Mouse (Mus musculus) frontal cortex, postnatal 36 days (tissue): ENCODE measurements at regions not wholly inside any gene's neighbourhood (a gene's known extent, or its start where the extent isn't known, plus 50 kb on each side); places are given as distances from the start of the nearest gene placed in this dataset.
"Not testable (repeated sequence)": the region's sequence is repeated elsewhere in the genome, so short reads cannot be mapped to it uniquely, and the experiment has no call there.

ENCODE experiments used
- DNase-seq, 2 experiments: peaks; one replicate each; pipeline ENCODE4 v3.0.0; 2022; ENCODE audit warnings: low spot score in 2 of 2

- no peak for DNase-seq
Measured at GRCm38 (mm10) chr17:16926200-16926599, 137.7 kb upstream of the Zfp960 start.

DNA sequence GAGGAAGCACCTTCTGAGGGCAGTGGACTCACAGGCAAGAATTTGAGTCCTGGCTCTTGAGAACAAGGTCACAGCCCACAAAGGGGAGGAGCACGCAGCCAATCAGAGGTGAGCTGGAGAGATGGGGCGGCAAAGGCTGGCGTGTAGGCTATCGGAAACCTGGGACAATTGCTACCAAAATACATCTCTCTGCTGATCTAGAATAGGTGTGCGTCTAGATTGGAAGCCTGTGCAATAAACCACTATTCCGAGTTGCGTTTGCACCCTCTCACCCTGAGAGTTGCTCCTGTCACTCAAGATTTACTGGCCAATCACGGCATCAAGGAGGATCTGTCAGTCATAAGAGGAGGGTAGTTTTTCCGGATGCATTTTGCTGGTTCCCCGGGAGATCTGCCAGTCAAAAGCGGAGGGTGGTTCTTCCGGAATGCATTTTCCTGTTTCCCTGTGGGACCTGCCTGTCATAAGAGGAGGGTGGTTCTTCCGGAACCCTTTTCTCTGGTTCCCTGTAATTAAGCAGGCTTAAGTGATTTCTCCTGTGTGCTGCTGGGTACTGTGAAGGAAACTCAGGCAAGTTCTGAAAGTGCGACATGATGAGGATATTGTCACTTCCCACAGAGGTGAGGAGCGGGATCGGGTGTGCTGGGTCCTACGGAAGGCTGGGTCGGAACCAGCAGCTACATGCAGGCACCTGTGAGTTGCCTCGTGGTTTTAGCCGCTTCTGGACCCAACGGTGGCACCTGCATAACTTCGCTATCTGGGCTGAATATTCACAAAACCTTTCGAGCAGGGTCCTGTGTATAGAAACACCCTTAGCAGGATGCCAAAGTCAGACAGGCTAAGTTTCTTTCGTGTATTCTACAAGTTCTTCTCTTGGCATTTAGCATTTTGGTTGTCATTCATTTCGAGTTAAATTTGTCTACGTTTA is 112.6 kb upstream of the Zfp960 start:
- DNase-seq = peak; percentile 87 to 94

GRCm38 (mm10) chr17:16952146-16952545 is 111.8 kb upstream of the Zfp960 start:
- DNase-seq = not testable (repeated sequence)

DNA sequence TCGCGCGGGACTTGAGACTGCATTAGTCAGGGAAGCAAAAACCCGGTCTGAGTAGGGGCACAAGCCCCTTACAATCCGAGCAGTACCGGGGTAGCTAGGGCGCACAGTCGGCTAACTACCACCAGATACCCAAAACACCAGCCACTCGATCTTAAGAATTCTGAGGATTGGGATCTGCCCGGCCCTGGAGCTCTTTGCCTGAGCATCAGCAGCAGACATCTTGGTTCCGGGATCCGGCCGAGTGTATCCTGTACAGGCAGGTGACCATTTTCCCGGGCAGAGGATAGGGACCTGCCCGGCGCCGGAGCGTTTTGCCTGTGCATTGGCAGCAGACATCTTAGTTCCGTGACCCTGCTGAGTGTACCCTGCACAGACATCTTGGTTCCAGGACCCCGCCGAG is 66.7 kb upstream of the Zfp960 start:
- DNase-seq = not testable (repeated sequence)

GRCm38 (mm10) chr17:17004632-17005265 is 59.2 kb upstream of the Zfp960 start:
- peak; percentile 80 to 88 for DNase-seq

DNA sequence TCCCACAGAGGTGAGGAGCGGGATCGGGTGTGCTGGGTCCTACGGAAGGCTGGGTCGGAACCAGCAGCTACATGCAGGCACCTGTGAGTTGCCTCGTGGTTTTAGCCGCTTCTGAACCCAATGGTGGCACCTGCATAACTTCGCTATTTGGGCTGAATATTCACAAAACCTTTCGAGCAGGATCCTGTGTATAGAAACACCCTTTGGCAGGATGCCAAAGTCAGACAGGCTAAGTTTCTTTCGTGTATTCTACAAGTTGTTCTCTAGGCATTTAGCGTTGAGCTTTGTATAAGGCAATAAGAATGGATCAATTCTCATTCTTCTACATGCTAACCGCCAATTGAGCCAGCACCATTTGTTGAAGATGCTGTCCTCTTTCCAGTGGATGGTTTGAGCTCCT is 58.6 kb upstream of the Zfp960 start:
- DNase-seq = not testable (repeated sequence)
